Mouse (Mus musculus) mouse embryonic stem cell (cell line): ENCODE measurements around the gene Ms4a13.
"Not testable (repeated sequence)": the region's sequence is repeated elsewhere in the genome, so short reads cannot be mapped to it uniquely, and the experiment has no call there.

Experiments used
- in situ Hi-C, 2 experiments: fragments of 300-500 bp; cut with MboI; formaldehyde crosslinking; loops; 1 replicate in 1 of 2; 3 replicates in 1 of 2; pipeline ENCODE4 v1.14.3; 2019 to 2020; ENCODE audit warnings: low sequenced_read_pairs in 2 of 2, low pct_unique_long_range_greater_than_20kb in 1 of 2, mixed read lengths in 1 of 2; ENCODE audit not compliant: unreplicated experiment in 1 of 2

Ms4a13 gene

GRCm38 (mm10) chr19:11196546-11196945, at the start of gene Ms4a13:
Gene Ms4a13, minus strand, starts transcription at chr19:11196737.
- in situ Hi-C loops: loop anchor here (25.0 kb wide), 3 partner anchors 141 to 566 kb away; partner anchors contain the start of genes Mrpl16 (in 2 of the 2) and Ms4a7 (in 1 of the 2)

DNA sequence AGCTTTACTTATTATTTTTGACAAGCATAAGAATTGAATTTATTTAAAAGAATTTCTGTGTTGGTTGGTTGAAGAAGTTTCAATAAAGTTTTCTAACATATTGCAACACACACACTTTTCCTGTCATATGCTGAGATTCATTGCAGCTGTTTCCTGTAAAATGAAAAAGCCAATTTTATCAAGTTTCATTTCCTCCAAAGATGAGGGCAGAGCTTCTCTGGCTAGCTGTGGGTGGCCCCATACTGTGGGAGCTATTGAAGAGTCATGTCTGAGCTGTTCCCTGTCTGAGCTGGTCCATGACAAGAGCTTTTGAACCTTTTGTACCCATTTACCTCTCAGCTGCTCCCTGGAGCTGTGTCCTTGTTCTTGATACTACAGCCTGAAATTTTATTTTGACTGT, 47.7 kb upstream of the Ms4a13 start:
- in situ Hi-C loops: no loop called here

- in situ Hi-C loops: no loop called here
These were observed 46.0 kb upstream of the Ms4a13 start for GRCm38 (mm10) chr19:11242560-11242959.

DNA sequence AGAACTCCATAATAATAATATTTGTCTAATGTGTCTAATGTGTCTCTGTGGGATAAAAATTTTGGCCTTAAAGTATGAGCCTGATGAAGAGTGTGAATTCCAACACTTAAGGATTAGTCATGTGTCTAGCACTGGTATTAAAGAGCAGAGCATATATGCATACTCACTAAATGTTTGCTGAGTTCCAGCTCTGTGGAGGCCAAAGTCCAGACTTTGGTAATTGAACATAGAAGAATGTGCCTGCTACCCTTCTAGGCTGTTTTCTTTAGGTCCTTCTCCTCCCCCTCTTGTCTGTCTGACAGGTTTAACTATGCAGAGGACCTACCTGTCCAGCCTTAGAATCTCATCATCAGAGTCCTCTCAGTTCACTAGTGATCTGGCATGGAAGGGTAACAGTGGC, 39.3 kb upstream of the Ms4a13 start:
- in situ Hi-C loops: no loop called here

DNA sequence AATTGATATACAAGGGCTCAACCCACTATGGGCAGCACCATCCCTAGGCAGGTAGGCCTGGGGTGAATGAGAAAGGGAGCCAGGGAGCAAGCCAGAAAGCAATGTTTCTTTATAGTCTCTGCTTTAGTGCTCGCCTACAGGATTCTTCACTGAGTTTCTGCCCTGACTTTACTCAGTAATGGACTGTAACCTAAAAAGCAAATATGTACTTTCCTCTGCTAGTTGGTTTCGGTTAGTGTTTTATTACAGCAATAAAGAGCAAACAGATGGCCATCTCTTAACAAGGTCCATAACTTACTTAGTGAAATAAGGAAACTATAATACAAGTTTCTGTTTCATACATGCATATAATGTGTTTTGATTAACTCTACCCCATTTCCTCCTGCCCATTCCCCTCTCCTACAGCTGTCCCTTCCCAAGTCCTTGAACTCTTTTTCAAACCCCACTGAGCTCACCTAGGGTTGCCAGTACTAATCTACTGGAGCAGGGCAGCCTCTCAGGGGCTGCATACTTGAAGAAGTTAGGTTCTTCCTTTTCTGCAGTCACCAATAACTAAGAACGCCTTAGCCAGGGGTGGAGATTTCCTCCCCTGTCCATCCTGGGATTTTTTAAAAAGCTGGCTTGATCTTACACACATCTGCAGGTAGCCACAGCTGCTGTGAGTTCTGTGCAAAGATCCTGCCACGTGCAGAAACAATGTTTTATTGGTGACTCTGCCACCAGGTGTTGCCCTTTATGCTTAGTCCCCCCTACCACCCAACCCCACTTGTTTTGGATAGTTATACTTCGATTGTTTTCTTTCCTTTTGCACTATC, 38.6 kb upstream of the Ms4a13 start:
- in situ Hi-C loops: no loop called here

- in situ Hi-C loops: no loop called here
These were observed 37.7 kb upstream of the Ms4a13 start for GRCm38 (mm10) chr19:11234244-11234643.

DNA sequence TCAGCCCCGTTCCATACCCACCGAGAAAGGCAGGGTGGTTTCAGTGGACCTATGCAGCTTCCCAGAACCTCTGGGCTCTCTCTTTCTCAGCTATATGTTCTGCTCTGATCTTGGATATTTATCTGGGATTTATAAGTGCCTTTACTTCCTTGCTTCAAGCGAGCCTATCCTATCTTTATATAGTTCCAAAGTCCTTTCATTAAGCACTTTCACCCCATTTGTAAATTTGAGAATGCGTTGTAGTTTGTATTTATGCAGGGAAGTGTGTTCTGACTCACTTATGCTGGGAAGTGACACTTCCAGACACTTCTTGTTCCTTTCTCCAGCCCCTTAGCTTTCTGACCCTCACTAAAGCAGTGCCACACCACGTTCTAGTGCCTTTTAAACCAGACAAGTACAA, 35.8 kb upstream of the Ms4a13 start, which contains the start of gene Ms4a12:
TSS of gene Ms4a12 (minus strand) at position 101 of the 400 bp plus-strand sequence.
- in situ Hi-C loops: no loop called here

GRCm38 (mm10) chr19:11192552-11192951, 4.0 kb downstream of the Ms4a13 start:
- in situ Hi-C loops: loop anchor here (25.0 kb wide), 3 partner anchors 145 to 570 kb away; partner anchors contain the start of genes Mrpl16 (in 2 of the 2) and Ms4a7 (in 1 of the 2)

DNA sequence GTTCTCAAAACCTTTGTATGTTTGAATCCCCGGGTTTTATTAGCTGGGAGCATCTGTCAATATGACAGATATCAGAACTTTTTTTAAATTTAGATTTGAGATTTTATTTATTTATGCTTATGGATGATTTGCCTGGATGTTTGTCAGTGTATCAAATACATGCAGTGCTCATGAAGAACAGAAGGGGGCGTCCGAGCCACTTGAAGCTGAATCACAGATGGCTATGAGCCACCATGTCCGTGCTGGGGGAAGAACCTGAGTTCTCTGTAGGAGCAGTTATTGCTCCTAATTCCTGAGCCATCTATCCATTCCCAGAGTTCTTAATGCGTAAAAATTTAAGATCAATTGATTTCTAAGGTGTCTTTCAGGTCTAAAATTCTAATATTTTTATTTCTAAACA, 12.4 kb downstream of the Ms4a13 start:
- in situ Hi-C loops: loop anchor here (5.0 to 25.0 kb wide), 4 partner anchors 153 to 578 kb away; partner anchors contain the start of genes Mrpl16 (in 2 of the 2), Ms4a6d (in 1 of the 2) and Ms4a7 (in 1 of the 2)

- in situ Hi-C loops: loop anchor here (25.0 kb wide), 3 partner anchors 160 to 585 kb away; partner anchors contain the start of genes Mrpl16 (in 2 of the 2) and Ms4a7 (in 1 of the 2)
These were observed 19.1 kb downstream of the Ms4a13 start for GRCm38 (mm10) chr19:11177464-11177863.

- in situ Hi-C loops: no loop called here
These were observed 31.4 kb downstream of the Ms4a13 start, which contains the start of gene 1700025F22Rik for GRCm38 (mm10) chr19:11165172-11165571. Gene 1700025F22Rik, minus strand, starts transcription at chr19:11165320.

DNA sequence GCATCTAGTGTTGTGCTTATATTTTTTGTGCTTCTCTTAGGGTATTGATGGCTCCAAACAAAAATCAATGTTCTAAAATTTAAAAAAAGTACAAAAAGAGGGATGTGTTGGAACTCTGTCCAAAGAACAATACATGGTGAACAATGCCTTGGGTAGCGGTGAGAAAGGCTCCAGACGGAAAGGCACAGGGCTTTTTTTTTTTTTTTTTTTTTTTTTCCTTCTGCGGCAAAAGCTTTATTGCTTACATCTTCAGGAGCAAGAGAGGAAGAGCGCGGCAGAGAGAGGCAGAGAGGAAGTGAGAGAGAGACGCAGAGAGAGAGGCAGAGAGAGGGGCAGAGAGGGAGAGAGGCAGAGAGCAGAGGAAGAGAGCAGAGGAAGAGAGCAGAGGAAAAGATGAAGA, 38.6 kb downstream of the Ms4a13 start:
- in situ Hi-C loops: not testable (repeated sequence)

DNA sequence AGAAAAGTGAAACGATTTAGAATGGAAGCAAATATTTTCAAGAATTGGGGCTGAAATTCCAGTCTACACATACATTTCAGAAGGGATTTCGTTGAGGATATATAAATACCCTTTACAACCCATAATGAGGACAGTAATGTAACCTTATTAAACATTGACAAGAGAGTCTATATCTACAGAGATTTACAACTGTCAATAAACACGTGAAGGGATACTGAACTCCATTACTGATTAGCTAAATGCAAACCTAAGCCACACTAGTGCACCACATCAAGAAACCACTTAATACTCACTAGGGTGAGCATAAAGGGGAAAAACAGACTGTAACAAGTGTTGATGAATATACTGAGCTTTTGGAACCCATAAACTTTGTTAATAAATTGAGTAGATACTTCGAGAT, 61.2 kb downstream of the Ms4a13 start:
- in situ Hi-C loops: no loop called here

- in situ Hi-C loops: no loop called here
These were observed 61.7 kb downstream of the Ms4a13 start for GRCm38 (mm10) chr19:11134852-11135251.

- in situ Hi-C loops: not testable (repeated sequence)
These were observed 65.8 kb downstream of the Ms4a13 start, which contains the start of gene 1700017D01Rik for GRCm38 (mm10) chr19:11130776-11131175. Gene 1700017D01Rik, minus strand, starts transcription at chr19:11130876.

- in situ Hi-C loops: no loop called here
These were observed 66.8 kb downstream of the Ms4a13 start for GRCm38 (mm10) chr19:11129702-11130101.

DNA sequence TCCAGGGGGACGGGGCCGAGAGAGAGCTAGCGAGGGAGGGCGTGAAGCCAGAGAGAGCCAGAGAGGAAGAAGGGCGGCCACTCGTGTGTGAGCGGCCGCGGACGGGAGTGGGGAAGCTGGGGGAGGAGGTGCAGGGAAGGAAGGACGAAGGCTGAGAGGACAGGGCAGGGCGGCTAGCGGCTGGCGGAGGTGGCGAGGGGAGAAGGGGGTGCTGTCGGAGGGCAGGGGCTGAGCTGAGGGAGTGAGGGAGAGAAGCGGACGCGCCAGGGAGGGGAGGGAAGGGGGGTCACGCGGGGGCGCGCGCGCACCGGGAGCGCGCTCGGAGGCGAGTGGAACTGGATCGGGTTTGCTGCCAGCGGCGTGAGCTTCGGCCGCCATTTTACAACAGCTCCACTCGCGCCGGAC, 75.5 kb downstream of the Ms4a13 start:
- in situ Hi-C loops: not testable (repeated sequence)
